Mouse (Mus musculus) MEL (cell line): ENCODE measurements around the gene Gm10153. TPM values are rescaled to one million over a fixed set of nuclear protein-coding genes. Genes with fewer than 3 reads are reported as not detected.

Experiments used
- DNase-seq: peaks from one replicate; pipeline ENCODE4 v3.0.0; 2011; ENCODE audit warnings: low read depth, low spot score
- H3K27ac ChIP-seq: 2 replicates; pipeline ENCODE4 v1.5.1; 2012; ENCODE audit warnings: low read depth, mild to moderate bottlenecking, control low read depth, low read length, moderate library complexity; ENCODE audit not compliant: control insufficient read depth
- H3K27me3 ChIP-seq, 2 experiments: fragments of 150-350 bp in 1 of 2; sonication (generic) in 1 of 2; 2 replicates each; pipeline ENCODE4 v1.6.1; 2012; ENCODE audit warnings: low read length in 2 of 2, mild to moderate bottlenecking in 2 of 2, improper control_type of control experiment in 1 of 2, moderate library complexity in 1 of 2; ENCODE audit not compliant: insufficient read depth in 2 of 2, control insufficient read depth in 1 of 2
- H3K36me3 ChIP-seq, 2 experiments: 2 replicates each; pipeline ENCODE4 v1.6.1; 2012 to 2014; ENCODE audit warnings: low read length in 2 of 2, improper control_type of control experiment in 1 of 2, inconsistent platforms in 1 of 2, mild to moderate bottlenecking in 1 of 2; ENCODE audit not compliant: insufficient read depth in 2 of 2, control insufficient read depth in 1 of 2
- H3K4me1 ChIP-seq, 2 experiments: fragments of 150-350 bp in 1 of 2; sonication (generic) in 1 of 2; 2 replicates each; pipeline ENCODE4 v1.6.1; 2012; ENCODE audit warnings: low read length in 2 of 2, improper control_type of control experiment in 1 of 2, mild to moderate bottlenecking in 1 of 2; ENCODE audit not compliant: insufficient read depth in 2 of 2, control insufficient read depth in 1 of 2
- H3K4me3 ChIP-seq, 2 experiments: fragments of 150-350 bp in 1 of 2; sonication (generic) in 1 of 2; 2 replicates each; pipeline ENCODE4 v1.5.1; 2012; ENCODE audit warnings: low read depth in 2 of 2, low read length in 2 of 2, mild to moderate bottlenecking in 2 of 2, moderate library complexity in 2 of 2, control low read depth in 1 of 2, improper control_type of control experiment in 1 of 2; ENCODE audit not compliant: control insufficient read depth in 1 of 2, insufficient read depth in 1 of 2
- H3K79me2 ChIP-seq: 2 replicates; pipeline ENCODE4 v1.6.1; 2012; ENCODE audit warnings: mild to moderate bottlenecking, low read length, moderate library complexity; ENCODE audit not compliant: control insufficient read depth, poor library complexity, insufficient read depth
- H3K9ac ChIP-seq: 2 replicates; pipeline ENCODE4 v1.6.1; 2012; ENCODE audit warnings: low read depth, mild to moderate bottlenecking, control low read depth, low read length, moderate library complexity; ENCODE audit not compliant: control insufficient read depth, poor library complexity, severe bottlenecking
- H3K9me3 ChIP-seq: fragments of 150-350 bp; sonication (generic); replicated peaks from 2 replicates; pipeline ENCODE4 v1.6.1; 2012; ENCODE audit warnings: mild to moderate bottlenecking, low read length, improper control_type of control experiment, moderate library complexity; ENCODE audit not compliant: insufficient read depth
- BHLHE40 ChIP-seq: IDR thresholded peaks from 2 replicates; pipeline ENCODE4 v1.6.1; 2012; ENCODE audit warnings: low read depth, mild to moderate bottlenecking, inconsistent platforms, low read length, improper control_type of control experiment, borderline replicate concordance
- CTCF ChIP-seq, 3 experiments: IDR thresholded peaks in 2 of 3; conservative IDR thresholded peaks in 1 of 3; 2 replicates each; pipeline ENCODE4 v1.5.1; 2011 to 2012; ENCODE audit warnings: low read length in 3 of 3, low read depth in 2 of 3, mild to moderate bottlenecking in 2 of 3, improper control_type of control experiment in 1 of 3, inconsistent platforms in 1 of 3, mixed read lengths in 1 of 3, moderate library complexity in 1 of 3; ENCODE audit not compliant: control insufficient read depth in 1 of 3, insufficient read depth in 1 of 3, poor library complexity in 1 of 3, severe bottlenecking in 1 of 3
- ELF1 ChIP-seq: IDR thresholded peaks from 2 replicates; pipeline ENCODE4 v1.6.1; 2014; ENCODE audit warnings: low read depth, mild to moderate bottlenecking, inconsistent platforms, low read length, improper control_type of control experiment, moderate library complexity
- EP300 ChIP-seq, 2 experiments: IDR thresholded peaks; 2 replicates each; pipeline ENCODE4 v1.6.1; 2011; ENCODE audit warnings: improper control_type of control experiment in 2 of 2, low read length in 2 of 2, low read depth in 1 of 2, mild to moderate bottlenecking in 1 of 2
- ETS1 ChIP-seq: IDR thresholded peaks from 2 replicates; pipeline ENCODE4 v1.6.1; 2012; ENCODE audit warnings: low read depth, mild to moderate bottlenecking, inconsistent platforms, low read length, improper control_type of control experiment, moderate library complexity
- GABPA ChIP-seq: IDR thresholded peaks from 2 replicates; pipeline ENCODE4 v1.6.1; 2012; ENCODE audit warnings: low read depth, mild to moderate bottlenecking, inconsistent platforms, low read length, improper control_type of control experiment, moderate library complexity
- HCFC1 ChIP-seq: IDR thresholded peaks from 2 replicates; pipeline ENCODE4 v1.6.1; 2012; ENCODE audit warnings: low read depth, mild to moderate bottlenecking, inconsistent platforms, low read length, improper control_type of control experiment, moderate library complexity
- JUND ChIP-seq: IDR thresholded peaks from 2 replicates; pipeline ENCODE4 v1.6.1; 2011; ENCODE audit warnings: low read depth, mild to moderate bottlenecking, improper control_type of control experiment, low read length
- MAX ChIP-seq: IDR thresholded peaks from 2 replicates; pipeline ENCODE4 v1.6.1; 2011; ENCODE audit warnings: low read length, improper control_type of control experiment
- MEF2A ChIP-seq: IDR thresholded peaks from 2 replicates; pipeline ENCODE4 v1.6.1; 2014; ENCODE audit warnings: low read depth, mild to moderate bottlenecking, inconsistent platforms, low read length, improper control_type of control experiment; ENCODE audit not compliant: poor library complexity, insufficient replicate concordance, severe bottlenecking; ENCODE audit errors: extremely low read depth
- MXI1 ChIP-seq: IDR thresholded peaks from 2 replicates; pipeline ENCODE4 v1.6.1; 2011; ENCODE audit warnings: mild to moderate bottlenecking, low read depth, low read length, improper control_type of control experiment
- POLR2AphosphoS2 ChIP-seq: IDR thresholded peaks from 2 replicates; pipeline ENCODE4 v1.6.1; 2011; ENCODE audit warnings: low read length, improper control_type of control experiment
- TAL1 ChIP-seq: IDR thresholded peaks from 2 replicates; pipeline ENCODE4 v1.6.1; 2012; ENCODE audit warnings: mild to moderate bottlenecking, inconsistent platforms, low read length, moderate library complexity, mixed read lengths
- TCF12 ChIP-seq: IDR thresholded peaks from 2 replicates; pipeline ENCODE4 v1.6.1; 2014; ENCODE audit warnings: low read depth, mild to moderate bottlenecking, inconsistent platforms, low read length, improper control_type of control experiment, moderate library complexity
- USF1 ChIP-seq: IDR thresholded peaks from 2 replicates; pipeline ENCODE4 v1.6.1; 2014; ENCODE audit warnings: low read depth, mild to moderate bottlenecking, inconsistent platforms, low read length, improper control_type of control experiment, moderate library complexity
- USF2 ChIP-seq, 2 experiments: IDR thresholded peaks; 2 replicates each; pipeline ENCODE4 v1.6.1; 2011 to 2012; ENCODE audit warnings: improper control_type of control experiment in 2 of 2, low read length in 2 of 2, borderline replicate concordance in 1 of 2, inconsistent platforms in 1 of 2, low read depth in 1 of 2, mild to moderate bottlenecking in 1 of 2; ENCODE audit not compliant: insufficient read depth in 1 of 2
- ZC3H11A ChIP-seq: IDR thresholded peaks from 2 replicates; pipeline ENCODE4 v1.6.1; 2012; ENCODE audit warnings: low read depth, mild to moderate bottlenecking, inconsistent platforms, low read length, improper control_type of control experiment
- ZKSCAN1 ChIP-seq: IDR thresholded peaks from 2 replicates; pipeline ENCODE4 v1.6.1; 2012; ENCODE audit warnings: low read depth, mild to moderate bottlenecking, inconsistent platforms, low read length, improper control_type of control experiment, moderate library complexity
- ZMIZ1 ChIP-seq: IDR thresholded peaks from 2 replicates; pipeline ENCODE4 v1.6.1; 2012; ENCODE audit warnings: low read depth, mild to moderate bottlenecking, inconsistent platforms, low read length, improper control_type of control experiment, moderate library complexity
- polyA plus RNA-seq, 2 experiments: library from polyadenylated mRNA; stranded (reverse) in 1 of 2; unstranded in 1 of 2; fragments of >175 nt in 1 of 2; fragments of >200 nt in 1 of 2; gene quantifications; 2 replicates each; pipeline versions ENCODE4 v1.2.1 to v1.2.4; 2012; ENCODE audit warnings: low replicate concordance in 2 of 2, low read depth in 1 of 2; ENCODE audit not compliant: insufficient read length in 2 of 2, insufficient read depth in 1 of 2, missing spikeins in 1 of 2
- total RNA-seq: library from RNA; depleted of rRNA; stranded (reverse); fragments of 300-350 nt; gene quantifications from 2 replicates; pipeline ENCODE4 v1.2.3, GENCODE M21; 2012; rRNA removed

Gm10153 gene
- total and polyA plus RNA-seq, 3 experiments: not detected

GRCm38 (mm10) chr7:142140696-142141095, 49.5 kb downstream of the Gm10153 start:
- H3K4me1 ChIP-seq: no peaks in the 10 kb centered on the region
- H3K9me3 ChIP-seq: no peaks in the 10 kb centered on the region
- H3K9ac ChIP-seq: no peak overlapping the region
- no peaks in the 10 kb centered on the region for H3K79me2 ChIP-seq
- no peak overlapping the region for H3K27ac ChIP-seq
- H3K4me3 ChIP-seq: no peak overlapping the region
- no peak for DNase-seq
- H3K27me3 ChIP-seq: peaks cover 0 to 2% of the 10 kb centered on the region in 2 experiments; a peak in 3 of 4 replicates
- H3K36me3 ChIP-seq: no peaks in the 10 kb centered on the region
- no peak for TF ChIP-seq MAX
- no peak for TF ChIP-seq MEF2A
- TF ChIP-seq TCF12: no peak
- TF ChIP-seq USF2 (IDR thresholded peaks at IDR 0.05; ENCODE audit: borderline replicate concordance in 1 of 2, insufficient read depth in 1 of 2, low read depth in 1 of 2, low read length in 2 of 2): no peak
- TF ChIP-seq ELF1: no peak
- TF ChIP-seq ETS1: no peak
- TF ChIP-seq BHLHE40: no peak
- TF ChIP-seq GABPA: no peak
- no peak for TF ChIP-seq ZKSCAN1
- TF ChIP-seq TAL1: no peak
- TF ChIP-seq JUND: no peak
- no peak for TF ChIP-seq EP300 (IDR thresholded peaks at IDR 0.05; ENCODE audit: low read depth in 1 of 2, low read length in 2 of 2)
- TF ChIP-seq HCFC1: no peak
- TF ChIP-seq USF1: no peak
- TF ChIP-seq POLR2AphosphoS2: no peak
- no peak for TF ChIP-seq ZC3H11A
- no peak for TF ChIP-seq ZMIZ1
- no peak for TF ChIP-seq MXI1
- no peak for TF ChIP-seq CTCF (IDR thresholded peaks at IDR 0.05 in 2 of 3, conservative IDR thresholded peaks at IDR 0.05 in 1 of 3; ENCODE audit: control insufficient read depth in 1 of 3, insufficient read depth in 1 of 3, low read depth in 2 of 3, low read length in 3 of 3, poor library complexity in 1 of 3, severe bottlenecking in 1 of 3)
- TF ChIP-seq, all 39 proteins: peak for 0

Other genes starting within 250 kb of the Gm10153 start
- gene Brsk2, start 240.6 kb downstream of the Gm10153 start, total RNA-seq: 0.19 and 0.39 TPM in 2 replicates
- gene Brsk2, start 240.6 kb downstream of the Gm10153 start, polyA plus RNA-seq: under 1 TPM in 1 of 2 experiments, not detected in 1; 0.13 TPM
- gene Mob2, start 129.3 kb downstream of the Gm10153 start, total RNA-seq: 33.6 and 33.9 TPM in 2 replicates
- gene Mob2, start 129.3 kb downstream of the Gm10153 start, polyA plus RNA-seq: 10 to 100 TPM in 1 of 2 experiments, not detected in 1; 45.2 TPM
- gene Dusp8, start 94.5 kb downstream of the Gm10153 start, total RNA-seq: 0.20 and 0.23 TPM in 2 replicates
- gene Dusp8, start 94.5 kb downstream of the Gm10153 start, polyA plus RNA-seq: under 1 TPM in 1 of 2 experiments, not detected in 1; 0.31 TPM
- not detected in 2 replicates for gene Gm45618, start 69.7 kb downstream of the Gm10153 start, total RNA-seq
- not detected for gene Gm45618, start 69.7 kb downstream of the Gm10153 start, polyA plus RNA-seq
- not detected in 2 replicates for gene Gm39115, start 54.4 kb downstream of the Gm10153 start, total RNA-seq
- gene Gm39115, start 54.4 kb downstream of the Gm10153 start, polyA plus RNA-seq: not detected
- not detected in 2 replicates for gene Gm45337, start 45.8 kb downstream of the Gm10153 start, total RNA-seq
- not detected for gene Gm45337, start 45.8 kb downstream of the Gm10153 start, polyA plus RNA-seq
- not detected in 2 replicates for gene Gm29735, start 33.3 kb downstream of the Gm10153 start, total RNA-seq
- gene Gm29735, start 33.3 kb downstream of the Gm10153 start, polyA plus RNA-seq: not detected
- gene Gm4553, start 24.6 kb downstream of the Gm10153 start, total RNA-seq: not detected in 2 replicates
- not detected for gene Gm4553, start 24.6 kb downstream of the Gm10153 start, polyA plus RNA-seq
- gene Krtap5-2, start 14.4 kb downstream of the Gm10153 start, total RNA-seq: not detected in 2 replicates
- not detected for gene Krtap5-2, start 14.4 kb downstream of the Gm10153 start, polyA plus RNA-seq
- gene Krtap5-3, start 11.0 kb upstream of the Gm10153 start, total RNA-seq: not detected in 2 replicates
- not detected for gene Krtap5-3, start 11.0 kb upstream of the Gm10153 start, polyA plus RNA-seq
- gene Gm7579, start 21.5 kb upstream of the Gm10153 start, total RNA-seq: not detected in 2 replicates
- not detected for gene Gm7579, start 21.5 kb upstream of the Gm10153 start, polyA plus RNA-seq
- gene Krtap5-5, start 39.6 kb upstream of the Gm10153 start, total RNA-seq: not detected in 2 replicates
- not detected for gene Krtap5-5, start 39.6 kb upstream of the Gm10153 start, polyA plus RNA-seq
- not detected in 2 replicates for gene Gm40460, start 50.7 kb upstream of the Gm10153 start, total RNA-seq
- gene Gm40460, start 50.7 kb upstream of the Gm10153 start, polyA plus RNA-seq: not detected
- gene Gm2431, start 68.0 kb upstream of the Gm10153 start, total RNA-seq: not detected in 2 replicates
- gene Gm2431, start 68.0 kb upstream of the Gm10153 start, polyA plus RNA-seq: not detected
- gene Gm4559, start 84.0 kb upstream of the Gm10153 start, total RNA-seq: not detected in 2 replicates
- gene Gm4559, start 84.0 kb upstream of the Gm10153 start, polyA plus RNA-seq: not detected
- not detected in 2 replicates for gene Krtap5-1, start 106.7 kb upstream of the Gm10153 start, total RNA-seq
- not detected for gene Krtap5-1, start 106.7 kb upstream of the Gm10153 start, polyA plus RNA-seq
- gene Krtap5-4, start 113.2 kb upstream of the Gm10153 start, total RNA-seq: not detected in 2 replicates
- not detected for gene Krtap5-4, start 113.2 kb upstream of the Gm10153 start, polyA plus RNA-seq
- not detected in 2 replicates for gene Ifitm10, start 183.4 kb upstream of the Gm10153 start, total RNA-seq
- gene Ifitm10, start 183.4 kb upstream of the Gm10153 start, polyA plus RNA-seq: under 1 TPM in 1 of 2 experiments, not detected in 1; 0.21 TPM
- gene Gm49369, start 192.3 kb upstream of the Gm10153 start, total RNA-seq: 3.2 and 8.1 TPM in 2 replicates
- 10 to 100 TPM in 1 of 2 experiments, not detected in 1; 15.2 TPM for gene Gm49369, start 192.3 kb upstream of the Gm10153 start, polyA plus RNA-seq
- 112 and 115 TPM in 2 replicates for gene Ctsd, start 197.6 kb upstream of the Gm10153 start, total RNA-seq
- 100 to 1,000 TPM in 1 of 2 experiments, 10 to 100 TPM in 1; 89.3 to 179 TPM for gene Ctsd, start 197.6 kb upstream of the Gm10153 start, polyA plus RNA-seq
- gene Syt8, start 244.5 kb upstream of the Gm10153 start, total RNA-seq: not detected in 2 replicates
- not detected for gene Syt8, start 244.5 kb upstream of the Gm10153 start, polyA plus RNA-seq